Mouse (Mus musculus) intestine, embryonic 15.5 days (tissue): ENCODE measurements around the gene Cks1b. TPM values are rescaled to one million over a fixed set of nuclear protein-coding genes. Genes with fewer than 3 reads are reported as not detected.
A peak's percentile ranks its signal among the peaks of the same experiment; 100 is the strongest.

Source experiments
- ATAC-seq: fragments of 200-750 bp; cut with Nextera tagmentation; 2 replicates; pipeline ENCODE4 v1.8.0; 2017; ENCODE audit warnings: moderate TSS enrichment, moderate library complexity
- H3K27ac ChIP-seq: fragments of 300-500 bp; sonication (generic); 2 replicates; pipeline ENCODE4 v1.5.1; 2015; ENCODE audit warnings: mild to moderate bottlenecking, inconsistent platforms
- H3K27me3 ChIP-seq: fragments of 300-500 bp; sonication (generic); replicated peaks from 2 replicates; pipeline ENCODE4 v1.6.1; 2015; ENCODE audit warnings: inconsistent platforms
- H3K36me3 ChIP-seq: fragments of 300-500 bp; sonication (generic); 2 replicates; pipeline ENCODE4 v1.6.1; 2015; ENCODE audit warnings: inconsistent platforms
- H3K4me1 ChIP-seq: fragments of 300-500 bp; sonication (generic); replicated peaks from 2 replicates; pipeline ENCODE4 v1.6.1; 2015; ENCODE audit warnings: inconsistent platforms
- H3K4me2 ChIP-seq: fragments of 300-500 bp; sonication (generic); replicated peaks from 2 replicates; pipeline ENCODE4 v1.6.1; 2015; ENCODE audit warnings: mild to moderate bottlenecking, inconsistent platforms
- H3K4me3 ChIP-seq: fragments of 300-500 bp; sonication (generic); replicated peaks from 2 replicates; pipeline ENCODE4 v1.5.1; 2015; ENCODE audit warnings: inconsistent platforms
- H3K9ac ChIP-seq: fragments of 300-500 bp; sonication (generic); 2 replicates; pipeline ENCODE4 v1.6.1; 2015; ENCODE audit warnings: inconsistent platforms
- H3K9me3 ChIP-seq: fragments of 300-500 bp; sonication (generic); 2 replicates; pipeline ENCODE4 v1.6.1; 2016; ENCODE audit warnings: inconsistent platforms
- WGBS: fragments of 180-500 bp; shearing (Covaris S2); methylation state at CpG from one replicate; pipeline ENCODE4 v1.1.7; 2015; 5-methylcytosine and 5-hydroxymethylcytosine counted together
- polyA plus RNA-seq: library from polyadenylated mRNA; unstranded; fragments of >200 nt; fragmentation: Nextera tagmentation; extraction: Ambion mirVana; gene quantifications from 2 replicates; pipeline ENCODE4 v1.2.1, GENCODE M21; 2015

The Cks1b gene
- polyA plus RNA-seq, 1 experiment from 2014 or later = 386 TPM

- H3K36me3 ChIP-seq = no peaks in the 10 kb centered on the region
- ATAC-seq = no peak
Observed at GRCm38 (mm10) chr3:89391663-89392511, 26.3 kb downstream of the Cks1b start.

GRCm38 (mm10) chr3:89390699-89391662, 27.2 kb downstream of the Cks1b start:
- peaks cover 73% of the 10 kb centered on the region for H3K4me1 ChIP-seq
- ATAC-seq = no peak
- no peaks in the 10 kb centered on the region for H3K27me3 ChIP-seq
- WGBS = 15% methylated on average over 19 of the region's 19 CpGs
- peak overlapping the region; percentile 92 for H3K27ac ChIP-seq
- H3K4me2 ChIP-seq = peak overlapping the region; percentile 92
- no peaks in the 10 kb centered on the region for H3K9me3 ChIP-seq
- peak overlapping the region; percentile 69 for H3K9ac ChIP-seq
- H3K36me3 ChIP-seq = no peaks in the 10 kb centered on the region
- H3K4me3 ChIP-seq = peak overlapping the region; percentile 61

More at GRCm38 (mm10) chr3:89391663-89392511, 26.3 kb downstream of the Cks1b start:
- H3K4me2 ChIP-seq = peak overlapping the region; percentile 92
- WGBS = under 1% methylated on average over 55 of the region's 56 CpGs
- H3K4me3 ChIP-seq = peak overlapping the region; percentile 61
- H3K4me1 ChIP-seq = peaks cover 69% of the 10 kb centered on the region
- peak overlapping the region; percentile 92 for H3K27ac ChIP-seq
- H3K9me3 ChIP-seq = no peaks in the 10 kb centered on the region
- H3K27me3 ChIP-seq = no peaks in the 10 kb centered on the region
- H3K9ac ChIP-seq = peak overlapping the region; percentile 69

- 34% methylated on average over 5 of the region's 5 CpGs for WGBS
- no peaks in the 10 kb centered on the region for H3K9me3 ChIP-seq
- H3K4me1 ChIP-seq = peaks cover 73% of the 10 kb centered on the region
- H3K4me2 ChIP-seq = peak overlapping the region; percentile 92
- no peaks in the 10 kb centered on the region for H3K36me3 ChIP-seq
- peak overlapping the region; percentile 69 for H3K9ac ChIP-seq
- H3K27me3 ChIP-seq = no peaks in the 10 kb centered on the region
- peak overlapping the region; percentile 92 for H3K27ac ChIP-seq
- H3K4me3 ChIP-seq = peak overlapping the region; percentile 61
- ATAC-seq = no peak
Observed at GRCm38 (mm10) chr3:89390111-89390515, 28.1 kb downstream of the Cks1b start.

- no peaks in the 10 kb centered on the region for H3K27me3 ChIP-seq
- peak overlapping the region; percentile 92 for H3K27ac ChIP-seq
- H3K9me3 ChIP-seq = no peaks in the 10 kb centered on the region
- H3K4me3 ChIP-seq = no peak overlapping the region
- H3K36me3 ChIP-seq = no peaks in the 10 kb centered on the region
- ATAC-seq = peak; percentile 24
- 46% methylated on average over 5 of the region's 6 CpGs for WGBS
- H3K4me2 ChIP-seq = peak overlapping the region; percentile 92
- peaks cover 75% of the 10 kb centered on the region for H3K4me1 ChIP-seq
- no peak overlapping the region; the same call in 1 of the 2 replicates for H3K9ac ChIP-seq
Observed at GRCm38 (mm10) chr3:89388901-89389740, 29.1 kb downstream of the Cks1b start.

GRCm38 (mm10) chr3:89388134-89388881, 29.9 kb downstream of the Cks1b start:
- 65% methylated on average over 11 of the region's 11 CpGs for WGBS
- Histone ChIP-seq H3K9me3 (no peaks in the 10 kb centered on the region), H3K4me3 (peak overlapping the region; percentile 19), H3K4me1 (peaks cover 78% of the 10 kb centered on the region), H3K4me2 (peak overlapping the region; percentile 62), H3K27me3 (no peaks in the 10 kb centered on the region), H3K36me3 (no peaks in the 10 kb centered on the region; the same call in 1 of the 2 replicates), H3K27ac (peak overlapping the region; percentile 92), H3K9ac (no peak overlapping the region)
- peak; percentile 80 for ATAC-seq

- Histone ChIP-seq H3K27me3 (no peaks in the 10 kb centered on the region), H3K4me1 (peaks cover 74% of the 10 kb centered on the region), H3K4me3 (peak overlapping the region; percentile 23), H3K9me3 (no peaks in the 10 kb centered on the region), H3K27ac (peak overlapping the region; percentile 92), H3K36me3 (no peaks in the 10 kb centered on the region; the same call in 1 of the 2 replicates), H3K4me2 (peak overlapping the region; percentile 62), H3K9ac (peak overlapping the region; percentile 31)
- WGBS = 59% methylated on average over 11 of the region's 11 CpGs
- no peak for ATAC-seq
Observed at GRCm38 (mm10) chr3:89387632-89388031, 30.6 kb downstream of the Cks1b start.

- ATAC-seq = no peak
- H3K9ac ChIP-seq = peak overlapping the region; percentile 31; the same call in 1 of the 2 replicates
- WGBS = 53% methylated on average over 17 of the region's 17 CpGs
Observed at GRCm38 (mm10) chr3:89386438-89387420, 31.5 kb downstream of the Cks1b start.

GRCm38 (mm10) chr3:89385451-89385850, 32.7 kb downstream of the Cks1b start:
- Histone ChIP-seq H3K27ac (no peak overlapping the region), H3K27me3 (no peaks in the 10 kb centered on the region), H3K4me3 (no peak overlapping the region), H3K9me3 (no peaks in the 10 kb centered on the region), H3K4me1 (peaks cover 57% of the 10 kb centered on the region), H3K9ac (peak overlapping the region; percentile 27; the same call in 1 of the 2 replicates), H3K36me3 (no peaks in the 10 kb centered on the region; the same call in 1 of the 2 replicates), H3K4me2 (peak overlapping the region; percentile 62)
- 46% methylated on average over 11 of the region's 11 CpGs for WGBS
- no peak for ATAC-seq

More at GRCm38 (mm10) chr3:89386438-89387420, 31.5 kb downstream of the Cks1b start:
- no peaks in the 10 kb centered on the region for H3K27me3 ChIP-seq
- H3K36me3 ChIP-seq = no peaks in the 10 kb centered on the region; the same call in 1 of the 2 replicates
- H3K4me2 ChIP-seq = peak overlapping the region; percentile 62
- H3K9me3 ChIP-seq = no peaks in the 10 kb centered on the region
- peak overlapping the region; percentile 92 for H3K27ac ChIP-seq
- peak overlapping the region; percentile 23 for H3K4me3 ChIP-seq
- peaks cover 68% of the 10 kb centered on the region for H3K4me1 ChIP-seq

- H3K36me3 ChIP-seq = peaks cover 7% of the 10 kb centered on the region; the same call in 1 of the 2 replicates
- H3K27ac ChIP-seq = no peak overlapping the region
- H3K4me3 ChIP-seq = no peak overlapping the region
- no peaks in the 10 kb centered on the region for H3K27me3 ChIP-seq
- H3K9ac ChIP-seq = 0 out of 2 replicates have a peak overlapping the region, but pooled peaks have one; percentile 3
- ATAC-seq = no peak
- peaks cover 54% of the 10 kb centered on the region for H3K4me1 ChIP-seq
- peak overlapping the region; percentile 62; the same call in 1 of the 2 replicates for H3K4me2 ChIP-seq
- WGBS = 71% methylated on average over 12 of the region's 12 CpGs
- no peaks in the 10 kb centered on the region for H3K9me3 ChIP-seq
Observed at GRCm38 (mm10) chr3:89384331-89385076, 33.7 kb downstream of the Cks1b start.
